Mouse (Mus musculus) hindbrain, embryonic 13.5 days (tissue): ENCODE measurements at regions not wholly inside any gene's neighbourhood (a gene's known extent, or its start where the extent isn't known, plus 50 kb on each side); places are given as distances from the start of the nearest gene placed in this dataset.
A peak's percentile ranks its signal among the peaks of the same experiment; 100 is the strongest.

Experiments
- ATAC-seq: fragments of 200-750 bp; cut with Nextera tagmentation; 2 replicates; pipeline ENCODE4 v1.8.0; 2017; ENCODE audit warnings: moderate TSS enrichment; ENCODE audit not compliant: low FRiP score
- H3K27ac ChIP-seq: fragments of 300-500 bp; sonication (generic); 2 replicates; pipeline ENCODE4 v1.5.1; 2015; ENCODE audit warnings: inconsistent platforms, mild to moderate bottlenecking, moderate library complexity
- H3K27me3 ChIP-seq: fragments of 300-500 bp; sonication (generic); 2 replicates; pipeline ENCODE4 v1.6.1; 2015; ENCODE audit warnings: mild to moderate bottlenecking, inconsistent platforms
- H3K36me3 ChIP-seq: fragments of 300-500 bp; sonication (generic); 2 replicates; pipeline ENCODE4 v1.6.1; 2015; ENCODE audit warnings: mild to moderate bottlenecking, inconsistent platforms
- H3K4me1 ChIP-seq: fragments of 300-500 bp; sonication (generic); replicated peaks from 2 replicates; pipeline ENCODE4 v1.6.1; 2015; ENCODE audit warnings: inconsistent platforms
- H3K4me2 ChIP-seq: fragments of 300-500 bp; sonication (generic); 2 replicates; pipeline ENCODE4 v1.6.1; 2015; ENCODE audit warnings: inconsistent platforms, mild to moderate bottlenecking, moderate library complexity
- H3K4me3 ChIP-seq: fragments of 300-500 bp; sonication (generic); 2 replicates; pipeline ENCODE4 v1.5.1; 2015; ENCODE audit warnings: mild to moderate bottlenecking, inconsistent platforms
- H3K9ac ChIP-seq: fragments of 300-500 bp; sonication (generic); 2 replicates; pipeline ENCODE4 v1.6.1; 2015; ENCODE audit warnings: mild to moderate bottlenecking, inconsistent platforms
- H3K9me3 ChIP-seq: fragments of 300-500 bp; sonication (generic); 2 replicates; pipeline ENCODE4 v1.6.1; 2016; ENCODE audit warnings: inconsistent platforms
- WGBS: fragments of 180-500 bp; shearing (Covaris S2); methylation state at CpG from one replicate; pipeline ENCODE4 v1.1.7; 2015; 5-methylcytosine and 5-hydroxymethylcytosine counted together

GRCm38 (mm10) chr6:22591592-22591991 lies 235.5 kb upstream of the Fam3c start:
- no peak overlapping the region for H3K9ac ChIP-seq
- H3K4me3 ChIP-seq, result no peak overlapping the region
- peak; percentile 65; the same call in 1 of the 2 replicates for ATAC-seq
- no peaks in the 10 kb centered on the region for H3K9me3 ChIP-seq
- H3K4me1 ChIP-seq, result no peaks in the 10 kb centered on the region; the same call in 1 of the 2 replicates
- H3K27ac ChIP-seq, result no peak overlapping the region
- H3K27me3 ChIP-seq, result no peaks in the 10 kb centered on the region
- no peaks in the 10 kb centered on the region for H3K36me3 ChIP-seq
- 56% methylated on average over 5 of the region's 5 CpGs for WGBS
- H3K4me2 ChIP-seq, result no peak overlapping the region

- Histone ChIP-seq H3K27me3 (no peaks in the 10 kb centered on the region), H3K27ac (no peak overlapping the region), H3K9me3 (no peaks in the 10 kb centered on the region), H3K4me1 (no peaks in the 10 kb centered on the region), H3K9ac (no peak overlapping the region), H3K36me3 (no peaks in the 10 kb centered on the region), H3K4me3 (no peak overlapping the region), H3K4me2 (no peak overlapping the region)
- no peak for ATAC-seq
- WGBS, result 74% methylated on average over 4 of the region's 4 CpGs
Measured at GRCm38 (mm10) chr6:22584851-22585250, 228.8 kb upstream of the Fam3c start.

- Histone ChIP-seq H3K36me3 (no peaks in the 10 kb centered on the region), H3K4me2 (no peak overlapping the region)
Measured at GRCm38 (mm10) chr6:22572925-22573324, 216.9 kb upstream of the Fam3c start.

GRCm38 (mm10) chr6:22567891-22568290 lies 211.8 kb upstream of the Fam3c start:
- no peak for ATAC-seq
- no peak overlapping the region for H3K4me3 ChIP-seq
- 89% methylated on average over 9 of the region's 9 CpGs for WGBS

More at GRCm38 (mm10) chr6:22572925-22573324, 216.9 kb upstream of the Fam3c start:
- Histone ChIP-seq H3K4me1 (no peaks in the 10 kb centered on the region), H3K27ac (no peak overlapping the region), H3K4me3 (no peak overlapping the region), H3K9me3 (no peaks in the 10 kb centered on the region), H3K9ac (no peak overlapping the region), H3K27me3 (no peaks in the 10 kb centered on the region)
- no peak for ATAC-seq
- WGBS, result 53% methylated on average over 1 of the region's 1 CpGs

GRCm38 (mm10) chr6:22548296-22549245 lies 192.5 kb upstream of the Fam3c start:
- Histone ChIP-seq H3K9ac (no peak overlapping the region), H3K9me3 (no peaks in the 10 kb centered on the region), H3K4me2 (no peak overlapping the region), H3K27me3 (no peaks in the 10 kb centered on the region), H3K4me1 (0 out of 2 replicates have a peak, but pooled peaks cover 5% of the 10 kb centered on the region), H3K27ac (no peak overlapping the region), H3K36me3 (no peaks in the 10 kb centered on the region), H3K4me3 (no peak overlapping the region)
- WGBS, result 66% methylated on average over 13 of the region's 13 CpGs
- peak; percentile 86 for ATAC-seq

More at GRCm38 (mm10) chr6:22567891-22568290, 211.8 kb upstream of the Fam3c start:
- H3K4me2 ChIP-seq, result no peak overlapping the region
- H3K36me3 ChIP-seq, result no peaks in the 10 kb centered on the region
- no peak overlapping the region for H3K9ac ChIP-seq
- no peaks in the 10 kb centered on the region for H3K27me3 ChIP-seq
- H3K4me1 ChIP-seq, result no peaks in the 10 kb centered on the region
- no peak overlapping the region for H3K27ac ChIP-seq
- no peaks in the 10 kb centered on the region for H3K9me3 ChIP-seq

DNA sequence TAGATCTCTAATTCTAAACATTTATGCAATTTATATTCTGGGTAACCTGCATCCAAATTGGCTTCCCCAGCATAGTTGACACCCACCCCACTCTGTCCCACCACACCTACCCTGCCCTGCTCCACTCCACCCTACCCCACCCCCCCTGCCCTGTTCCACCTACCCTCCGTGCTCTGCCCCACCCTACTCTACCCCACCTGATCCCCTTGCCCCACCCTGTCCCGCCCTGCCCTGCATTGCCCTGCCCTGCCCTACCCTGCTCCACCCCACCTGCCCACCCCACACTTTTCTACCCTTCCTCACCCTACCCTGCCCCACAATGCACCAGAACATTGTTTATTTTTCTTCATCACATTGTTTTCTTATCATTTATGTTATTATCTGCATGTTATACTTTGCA lies 185.6 kb upstream of the Fam3c start:
- no peak for ATAC-seq
- H3K9ac ChIP-seq, result no peak overlapping the region
- 83% methylated on average over 2 of the region's 2 CpGs for WGBS
- no peaks in the 10 kb centered on the region for H3K36me3 ChIP-seq
- no peaks in the 10 kb centered on the region for H3K9me3 ChIP-seq
- H3K27me3 ChIP-seq, result no peaks in the 10 kb centered on the region
- H3K27ac ChIP-seq, result no peak overlapping the region
- no peak overlapping the region for H3K4me2 ChIP-seq
- no peaks in the 10 kb centered on the region for H3K4me1 ChIP-seq
- H3K4me3 ChIP-seq, result no peak overlapping the region

- H3K9ac ChIP-seq, result no peak overlapping the region
- H3K4me3 ChIP-seq, result no peak overlapping the region
- H3K4me2 ChIP-seq, result no peak overlapping the region
- WGBS, result 97% methylated on average over 4 of the region's 4 CpGs
- no peaks in the 10 kb centered on the region for H3K4me1 ChIP-seq
- no peaks in the 10 kb centered on the region for H3K27me3 ChIP-seq
- no peaks in the 10 kb centered on the region for H3K36me3 ChIP-seq
- no peak overlapping the region for H3K27ac ChIP-seq
- ATAC-seq, result no peak
- no peaks in the 10 kb centered on the region for H3K9me3 ChIP-seq
Measured at GRCm38 (mm10) chr6:22538254-22538653, 182.2 kb upstream of the Fam3c start.

- WGBS, result 75% methylated on average over 3 of the region's 3 CpGs
- H3K36me3 ChIP-seq, result no peaks in the 10 kb centered on the region
- H3K4me2 ChIP-seq, result no peak overlapping the region
- no peaks in the 10 kb centered on the region for H3K9me3 ChIP-seq
- no peak overlapping the region for H3K9ac ChIP-seq
- H3K4me3 ChIP-seq, result no peak overlapping the region
- H3K27ac ChIP-seq, result no peak overlapping the region
- ATAC-seq, result no peak
- no peaks in the 10 kb centered on the region for H3K27me3 ChIP-seq
- H3K4me1 ChIP-seq, result no peaks in the 10 kb centered on the region
Measured at GRCm38 (mm10) chr6:22524384-22524783, 168.3 kb upstream of the Fam3c start.

DNA sequence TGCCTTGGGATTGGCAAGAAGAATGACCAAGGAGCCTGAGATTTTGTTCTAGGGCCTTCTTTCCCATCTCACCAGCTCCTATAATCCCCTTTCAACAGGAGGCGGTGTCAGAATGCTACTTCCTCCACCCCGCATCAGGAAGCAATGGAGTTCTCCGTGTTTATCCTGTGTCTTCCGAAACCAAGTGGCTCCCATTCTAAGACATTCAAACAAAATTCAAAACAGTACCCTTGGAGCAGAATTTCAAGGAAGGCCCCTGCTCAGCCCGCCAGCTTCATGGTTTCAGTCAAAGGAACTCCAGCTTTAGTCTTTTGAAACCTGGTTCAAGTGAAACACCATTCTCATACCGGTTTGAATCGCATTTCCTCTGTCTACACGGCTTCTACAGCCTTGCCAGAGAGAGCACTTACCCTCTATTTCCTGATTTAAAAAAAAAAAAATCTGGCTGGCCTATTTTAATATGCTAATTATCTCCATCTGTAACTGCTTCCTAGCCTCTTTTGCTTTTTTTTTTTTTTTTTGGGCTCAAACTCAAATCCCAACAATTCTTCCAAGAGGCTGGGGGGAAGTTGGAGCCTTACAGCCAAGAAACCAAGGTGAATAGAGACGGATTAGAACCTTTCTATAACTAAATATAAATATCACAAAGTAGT lies 167.7 kb upstream of the Fam3c start:
- no peak overlapping the region for H3K9ac ChIP-seq
- H3K36me3 ChIP-seq, result no peaks in the 10 kb centered on the region
- no peak overlapping the region for H3K4me2 ChIP-seq
- no peaks in the 10 kb centered on the region for H3K27me3 ChIP-seq
- no peaks in the 10 kb centered on the region for H3K9me3 ChIP-seq
- WGBS, result 88% methylated on average over 9 of the region's 9 CpGs
- no peak overlapping the region for H3K27ac ChIP-seq
- ATAC-seq, result no peak
- no peaks in the 10 kb centered on the region for H3K4me1 ChIP-seq
- no peak overlapping the region for H3K4me3 ChIP-seq

GRCm38 (mm10) chr6:22506871-22507270 lies 150.8 kb upstream of the Fam3c start:
- Histone ChIP-seq H3K4me1 (no peaks in the 10 kb centered on the region), H3K4me3 (no peak overlapping the region), H3K36me3 (no peaks in the 10 kb centered on the region), H3K9ac (no peak overlapping the region), H3K9me3 (no peaks in the 10 kb centered on the region), H3K27ac (no peak overlapping the region), H3K27me3 (no peaks in the 10 kb centered on the region), H3K4me2 (no peak overlapping the region)
- 81% methylated on average over 1 of the region's 1 CpGs for WGBS
- no peak for ATAC-seq

GRCm38 (mm10) chr6:22497306-22497705 lies 141.3 kb upstream of the Fam3c start:
- Histone ChIP-seq H3K4me3 (no peak overlapping the region), H3K4me1 (no peaks in the 10 kb centered on the region), H3K36me3 (no peaks in the 10 kb centered on the region), H3K27ac (no peak overlapping the region), H3K4me2 (no peak overlapping the region), H3K9ac (no peak overlapping the region), H3K27me3 (no peaks in the 10 kb centered on the region), H3K9me3 (no peaks in the 10 kb centered on the region)
- ATAC-seq, result no peak
- 85% methylated on average over 9 of the region's 9 CpGs for WGBS

GRCm38 (mm10) chr6:22496471-22496870 lies 140.4 kb upstream of the Fam3c start:
- Histone ChIP-seq H3K9ac (no peak overlapping the region), H3K4me3 (no peak overlapping the region), H3K27ac (no peak overlapping the region), H3K4me2 (no peak overlapping the region), H3K4me1 (no peaks in the 10 kb centered on the region), H3K9me3 (no peaks in the 10 kb centered on the region), H3K27me3 (no peaks in the 10 kb centered on the region), H3K36me3 (no peaks in the 10 kb centered on the region)
- ATAC-seq, result no peak
- 86% methylated on average over 1 of the region's 1 CpGs for WGBS
